Mouse (Mus musculus): ENCODE results near the gene Pla2r1. TPM values are rescaled to one million over a fixed set of nuclear protein-coding genes. Genes with fewer than 3 reads are reported as not detected.

The Pla2r1 gene
- 0.25 TPM in 2 replicates for polyA plus RNA-seq (2015; fragmentation: Nextera tagmentation; extraction: Ambion mirVana)

DNA sequence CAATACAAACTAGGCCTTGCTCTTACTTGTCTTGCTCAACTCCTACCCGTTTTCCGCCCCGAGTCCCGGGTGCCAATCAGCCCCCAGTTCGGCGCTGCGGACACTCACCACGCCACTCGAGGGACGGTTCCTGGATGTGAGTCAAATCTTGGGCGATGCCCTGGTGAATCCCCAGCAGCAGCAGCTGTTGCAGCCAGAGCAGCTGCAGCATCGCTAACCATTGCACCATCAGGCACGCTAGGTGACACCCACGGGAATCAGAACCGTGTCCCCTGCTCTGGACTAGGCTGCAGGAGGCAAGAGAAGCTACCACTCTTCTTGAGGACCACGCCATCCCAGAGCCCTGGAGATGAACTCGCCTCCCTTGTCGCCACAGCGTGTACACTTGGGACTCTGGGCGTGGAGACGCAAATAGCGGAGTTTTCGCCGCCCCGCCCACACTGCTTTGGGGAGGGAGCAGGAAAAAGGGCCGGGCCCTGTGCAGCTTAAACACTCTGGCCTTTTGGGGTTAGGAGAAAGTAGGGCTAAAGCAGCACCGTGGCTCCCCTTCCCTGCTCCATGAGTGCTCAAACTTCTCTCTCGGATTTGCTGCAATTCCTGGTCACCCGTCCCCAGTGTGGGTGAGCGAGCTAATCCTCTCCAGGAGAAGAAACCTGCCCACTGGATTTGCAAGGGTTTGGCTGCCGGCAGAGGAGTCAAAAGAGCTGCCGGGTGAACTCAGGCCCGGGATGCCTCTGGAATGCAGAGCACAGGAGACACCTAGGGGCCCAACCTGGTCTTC is at the start of gene Pla2r1:
Gene Pla2r1 (minus strand): TSS at position 407 of the 781 bp plus-strand sequence.
- Histone ChIP-seq H3K9ac (replicated peaks; ENCODE audit: low read depth, low read length) (peak within 1 kb of the TSS; percentile 25; the same call in 1 of the 2 replicates), H3K4me2 (ENCODE audit: low read length) (peak within 1 kb of the TSS; percentile 62), H3K27ac (ENCODE audit: low read length) (no peak within 1 kb of the TSS), H3K4me3 (replicated peaks; ENCODE audit: low read length) (peak within 1 kb of the TSS; percentile 34), H3K4me1 (replicated peaks; ENCODE audit: control insufficient read depth, insufficient read depth, low read length) (peaks cover 13% of the 10 kb centered on the region), H3K9me3 (ENCODE audit: control insufficient read depth, low read length) (no peaks in the 10 kb centered on the region), H3K36me3 (ENCODE audit: control insufficient read depth, insufficient read depth) (no peaks in the 10 kb centered on the region), H3K27me3 (replicated peaks; ENCODE audit: control insufficient read depth, insufficient read depth, low read length) (peaks cover 11% of the 10 kb centered on the region)
- WGBS: 3% methylated on average over 33 of the region's 33 CpGs
- peak; percentile 43 for ATAC-seq

DNA sequence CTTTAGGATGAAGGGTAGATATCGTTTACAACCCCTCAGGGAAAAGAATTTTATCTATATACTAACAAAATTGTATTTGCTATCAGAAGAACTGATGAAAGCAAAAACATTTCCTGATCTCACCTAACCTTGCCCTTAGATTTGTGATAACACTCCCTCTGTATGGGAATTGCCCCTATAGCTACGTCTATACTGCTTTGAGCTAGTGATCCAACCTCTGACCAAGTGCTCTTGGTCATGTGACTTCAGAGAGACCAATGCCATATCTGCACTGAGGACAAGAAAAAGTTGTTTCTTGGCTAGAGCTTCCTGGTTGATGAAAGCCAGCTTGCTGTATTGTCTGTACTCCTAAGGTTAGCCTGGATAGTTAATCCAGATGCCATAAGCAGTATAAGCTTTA is 48.2 kb upstream of the Pla2r1 start:
- 92% methylated on average over 2 of the region's 2 CpGs for WGBS
- Histone ChIP-seq H3K9ac (replicated peaks; ENCODE audit: low read depth, low read length) (no peak overlapping the region), H3K27ac (ENCODE audit: low read length) (no peak overlapping the region), H3K9me3 (ENCODE audit: control insufficient read depth, low read length) (no peaks in the 10 kb centered on the region), H3K4me3 (replicated peaks; ENCODE audit: low read length) (no peak overlapping the region), H3K36me3 (ENCODE audit: control insufficient read depth, insufficient read depth) (no peaks in the 10 kb centered on the region), H3K4me2 (ENCODE audit: low read length) (no peak overlapping the region), H3K27me3 (replicated peaks; ENCODE audit: control insufficient read depth, insufficient read depth, low read length) (no peaks in the 10 kb centered on the region), H3K4me1 (replicated peaks; ENCODE audit: control insufficient read depth, insufficient read depth, low read length) (no peaks in the 10 kb centered on the region)
- no peak for ATAC-seq

DNA sequence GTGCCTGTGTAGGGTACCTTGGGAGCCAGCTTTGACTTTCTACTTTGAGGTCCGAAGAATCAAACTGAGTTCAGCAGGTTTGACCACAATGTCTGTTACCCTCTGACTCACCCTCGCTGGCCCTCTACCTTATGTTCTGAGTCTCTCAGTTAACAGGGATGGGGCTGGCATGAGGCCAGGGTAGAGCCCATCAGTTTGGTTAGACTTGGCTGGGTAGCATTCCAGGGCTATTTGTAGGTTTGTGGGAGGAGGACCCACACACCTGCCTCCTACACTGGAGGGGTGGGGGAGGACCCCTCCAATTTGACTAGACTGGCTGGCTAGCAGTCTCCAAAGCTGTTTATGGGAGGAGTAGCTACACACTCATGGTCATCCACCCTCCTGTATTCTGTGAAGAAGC is 47.8 kb upstream of the Pla2r1 start:
- no peak for ATAC-seq
- Histone ChIP-seq H3K4me1 (replicated peaks; ENCODE audit: control insufficient read depth, insufficient read depth, low read length) (no peaks in the 10 kb centered on the region), H3K27me3 (replicated peaks; ENCODE audit: control insufficient read depth, insufficient read depth, low read length) (no peaks in the 10 kb centered on the region), H3K4me2 (ENCODE audit: low read length) (no peak overlapping the region), H3K9ac (replicated peaks; ENCODE audit: low read depth, low read length) (no peak overlapping the region), H3K9me3 (ENCODE audit: control insufficient read depth, low read length) (no peaks in the 10 kb centered on the region), H3K36me3 (ENCODE audit: control insufficient read depth, insufficient read depth) (no peaks in the 10 kb centered on the region), H3K4me3 (replicated peaks; ENCODE audit: low read length) (no peak overlapping the region), H3K27ac (ENCODE audit: low read length) (no peak overlapping the region)
- 96% methylated on average over 2 of the region's 2 CpGs for WGBS

DNA sequence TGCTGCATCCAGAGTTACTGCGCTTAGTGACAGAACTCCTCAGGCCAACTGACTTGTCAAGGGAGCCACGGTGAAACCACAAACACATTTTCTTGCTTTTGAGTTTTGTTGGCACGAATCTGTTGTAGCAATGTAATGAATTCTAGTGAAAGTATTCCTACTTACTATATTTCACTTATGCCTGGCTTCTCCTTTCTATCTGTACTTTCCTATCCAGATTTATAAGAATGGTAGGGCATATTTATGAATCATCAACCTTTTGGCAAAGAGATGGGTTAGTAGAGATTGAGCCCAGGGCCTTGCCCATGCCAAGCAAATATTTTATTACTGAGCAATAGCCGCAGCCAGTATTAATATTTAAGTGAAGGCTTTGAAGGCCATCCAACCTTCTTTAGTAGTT is 30.3 kb upstream of the Pla2r1 start:
- no peaks in the 10 kb centered on the region for H3K27me3 ChIP-seq (replicated peaks; ENCODE audit: control insufficient read depth, insufficient read depth, low read length)
- WGBS: 88% methylated on average over 4 of the region's 4 CpGs
- no peak overlapping the region for H3K27ac ChIP-seq (ENCODE audit: low read length)
- H3K4me2 ChIP-seq (ENCODE audit: low read length): no peak overlapping the region
- H3K36me3 ChIP-seq (ENCODE audit: control insufficient read depth, insufficient read depth): no peaks in the 10 kb centered on the region
- H3K9me3 ChIP-seq (ENCODE audit: control insufficient read depth, low read length): no peaks in the 10 kb centered on the region
- no peaks in the 10 kb centered on the region for H3K4me1 ChIP-seq (replicated peaks; ENCODE audit: control insufficient read depth, insufficient read depth, low read length)
- ATAC-seq: no peak
- H3K9ac ChIP-seq (replicated peaks; ENCODE audit: low read depth, low read length): no peak overlapping the region
- H3K4me3 ChIP-seq (replicated peaks; ENCODE audit: low read length): no peak overlapping the region

DNA sequence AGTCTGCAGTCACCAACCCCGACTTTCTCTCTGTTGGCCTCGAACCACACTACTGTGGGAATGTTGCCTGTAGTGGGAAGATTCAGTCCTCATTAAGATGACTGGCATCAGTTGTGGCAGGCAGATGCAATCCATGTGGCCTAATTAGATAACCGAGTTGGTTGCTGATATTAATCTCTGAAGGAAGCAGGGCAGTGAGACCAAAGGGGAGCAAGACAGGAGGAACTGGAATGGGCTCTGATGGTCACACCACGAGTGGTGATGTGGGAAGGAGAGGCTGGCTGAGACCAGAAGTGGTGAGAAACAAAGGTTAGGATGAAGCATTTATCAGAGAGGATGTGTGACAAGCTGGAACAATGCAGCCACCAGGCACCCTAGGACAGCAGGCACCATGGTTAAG is 1.5 kb upstream of the Pla2r1 start:
- no peak overlapping the region for H3K9ac ChIP-seq (replicated peaks; ENCODE audit: low read depth, low read length)
- no peaks in the 10 kb centered on the region for H3K36me3 ChIP-seq (ENCODE audit: control insufficient read depth, insufficient read depth)
- no peak for ATAC-seq
- H3K4me2 ChIP-seq (ENCODE audit: low read length): no peak overlapping the region
- WGBS: 59% methylated on average over 4 of the region's 4 CpGs
- no peaks in the 10 kb centered on the region for H3K9me3 ChIP-seq (ENCODE audit: control insufficient read depth, low read length)
- H3K4me1 ChIP-seq (replicated peaks; ENCODE audit: control insufficient read depth, insufficient read depth, low read length): peaks cover 13% of the 10 kb centered on the region
- no peak overlapping the region for H3K27ac ChIP-seq (ENCODE audit: low read length)
- peaks cover 11% of the 10 kb centered on the region for H3K27me3 ChIP-seq (replicated peaks; ENCODE audit: control insufficient read depth, insufficient read depth, low read length)
- no peak overlapping the region for H3K4me3 ChIP-seq (replicated peaks; ENCODE audit: low read length)

DNA sequence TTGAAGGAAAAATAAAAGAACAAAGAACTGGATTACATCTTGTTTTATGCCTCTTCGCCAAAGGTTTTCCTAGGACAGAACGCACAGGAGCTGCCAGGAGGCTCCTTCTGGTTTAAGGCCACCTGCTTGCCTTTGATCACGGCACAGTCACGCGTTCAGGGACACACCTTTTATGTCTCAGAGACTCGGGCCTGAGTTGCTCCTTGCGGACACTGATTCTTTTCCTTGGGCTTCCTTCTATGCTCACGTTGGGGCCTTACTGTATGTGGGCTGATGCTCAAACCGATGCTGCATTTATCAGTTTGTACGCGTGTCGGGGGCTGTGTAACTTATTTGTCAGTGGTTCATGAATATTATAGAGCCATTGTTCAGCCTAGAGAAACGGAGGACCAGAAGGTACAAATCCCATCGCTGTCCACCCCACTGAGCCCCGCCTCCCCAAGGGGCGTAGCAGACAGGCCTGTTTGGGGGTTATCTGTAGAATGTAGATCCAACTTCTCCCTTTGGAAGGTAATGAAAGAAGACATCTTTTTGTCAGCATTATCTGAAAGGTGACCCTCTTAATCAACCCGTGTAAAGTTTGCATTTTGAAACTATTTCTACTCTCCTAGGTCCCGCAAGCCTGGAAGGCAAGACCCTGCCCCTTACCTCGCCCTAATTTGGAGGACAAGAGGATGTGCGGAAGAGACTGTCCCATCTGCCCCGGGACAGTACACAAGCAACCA is 769 bp downstream of the Pla2r1 start:
- peak overlapping the region; percentile 25; the same call in 1 of the 2 replicates for H3K9ac ChIP-seq (replicated peaks; ENCODE audit: low read depth, low read length)

DNA sequence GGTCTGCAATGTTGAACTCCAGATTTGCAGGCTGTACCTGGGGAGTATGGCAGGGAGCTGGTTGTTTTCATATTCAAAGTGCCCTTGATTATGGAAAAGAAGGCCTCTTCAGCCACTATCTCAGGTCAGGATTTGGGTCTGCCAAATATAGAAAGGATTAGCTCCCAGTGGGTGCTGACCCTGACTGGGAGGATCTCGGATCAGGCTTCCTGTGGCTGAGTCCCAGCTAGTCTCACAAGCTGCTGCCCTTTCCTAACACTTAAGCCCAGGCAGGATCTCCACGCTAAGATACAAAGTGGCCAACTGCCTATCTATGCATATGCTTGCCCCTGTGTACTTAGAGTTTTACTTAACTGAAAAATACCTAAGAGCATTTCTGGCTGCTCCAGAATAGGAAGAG is 1.4 kb downstream of the Pla2r1 start:
- Histone ChIP-seq H3K36me3 (ENCODE audit: control insufficient read depth, insufficient read depth) (no peaks in the 10 kb centered on the region), H3K4me1 (replicated peaks; ENCODE audit: control insufficient read depth, insufficient read depth, low read length) (peaks cover 13% of the 10 kb centered on the region), H3K4me2 (ENCODE audit: low read length) (no peak overlapping the region), H3K4me3 (replicated peaks; ENCODE audit: low read length) (no peak overlapping the region), H3K27ac (ENCODE audit: low read length) (no peak overlapping the region), H3K27me3 (replicated peaks; ENCODE audit: control insufficient read depth, insufficient read depth, low read length) (peaks cover 11% of the 10 kb centered on the region), H3K9ac (replicated peaks; ENCODE audit: low read depth, low read length) (no peak overlapping the region), H3K9me3 (ENCODE audit: control insufficient read depth, low read length) (no peaks in the 10 kb centered on the region)
- 29% methylated on average over 2 of the region's 2 CpGs for WGBS
- ATAC-seq: no peak

More for the DNA sequence above, 769 bp downstream of the Pla2r1 start:
- H3K36me3 ChIP-seq (ENCODE audit: control insufficient read depth, insufficient read depth): no peaks in the 10 kb centered on the region
- ATAC-seq: no peak
- H3K4me1 ChIP-seq (replicated peaks; ENCODE audit: control insufficient read depth, insufficient read depth, low read length): peaks cover 13% of the 10 kb centered on the region
- H3K4me2 ChIP-seq (ENCODE audit: low read length): peak overlapping the region; percentile 62
- H3K27me3 ChIP-seq (replicated peaks; ENCODE audit: control insufficient read depth, insufficient read depth, low read length): peaks cover 11% of the 10 kb centered on the region
- 24% methylated on average over 21 of the region's 21 CpGs for WGBS
- H3K9me3 ChIP-seq (ENCODE audit: control insufficient read depth, low read length): no peaks in the 10 kb centered on the region
- no peak overlapping the region for H3K27ac ChIP-seq (ENCODE audit: low read length)
- peak overlapping the region; percentile 34 for H3K4me3 ChIP-seq (replicated peaks; ENCODE audit: low read length)

DNA sequence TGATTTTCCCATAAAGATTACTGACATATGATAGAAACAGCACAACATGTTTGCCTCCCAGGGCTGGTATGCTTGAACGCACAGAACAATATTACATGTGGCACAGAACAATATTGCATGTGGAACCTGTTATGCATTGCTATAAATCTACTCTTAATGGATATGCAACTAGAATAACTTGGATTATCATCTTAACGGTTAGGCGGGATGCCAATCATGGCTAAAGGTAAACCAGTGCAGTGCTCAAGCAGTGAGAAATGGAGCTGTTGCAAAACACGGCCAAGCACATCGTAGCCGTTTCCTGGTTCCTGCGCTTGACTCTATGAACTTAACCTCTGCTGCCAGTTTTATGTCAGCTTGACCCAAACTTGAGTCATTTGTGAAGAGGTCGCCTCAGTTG is 2.6 kb downstream of the Pla2r1 start:
- H3K27me3 ChIP-seq (replicated peaks; ENCODE audit: control insufficient read depth, insufficient read depth, low read length): peaks cover 11% of the 10 kb centered on the region
- no peak overlapping the region for H3K4me3 ChIP-seq (replicated peaks; ENCODE audit: low read length)
- no peaks in the 10 kb centered on the region for H3K36me3 ChIP-seq (ENCODE audit: control insufficient read depth, insufficient read depth)
- no peak overlapping the region for H3K27ac ChIP-seq (ENCODE audit: low read length)
- 95% methylated on average over 8 of the region's 8 CpGs for WGBS
- no peak overlapping the region for H3K9ac ChIP-seq (replicated peaks; ENCODE audit: low read depth, low read length)
- peaks cover 13% of the 10 kb centered on the region for H3K4me1 ChIP-seq (replicated peaks; ENCODE audit: control insufficient read depth, insufficient read depth, low read length)
- H3K9me3 ChIP-seq (ENCODE audit: control insufficient read depth, low read length): no peaks in the 10 kb centered on the region
- ATAC-seq: no peak
- no peak overlapping the region for H3K4me2 ChIP-seq (ENCODE audit: low read length)

DNA sequence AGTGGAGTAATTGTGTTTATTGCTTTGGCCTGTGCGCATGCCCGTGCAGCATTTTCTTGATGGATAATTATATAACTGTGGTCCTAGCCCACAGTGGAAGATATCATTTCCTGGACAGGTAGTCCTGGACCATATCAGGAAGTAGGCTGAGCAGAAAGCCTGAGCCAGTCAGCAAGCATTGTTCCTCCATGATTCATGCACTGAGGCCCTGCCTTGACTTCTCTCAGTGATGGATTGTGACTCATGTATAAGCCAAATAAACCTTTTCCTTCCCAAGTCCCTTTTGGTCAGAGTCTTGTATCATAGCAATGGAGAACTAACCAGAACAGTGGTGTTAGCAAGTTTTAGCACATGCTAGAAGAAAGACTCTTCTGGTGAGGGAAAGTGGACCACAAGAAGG is 3.3 kb downstream of the Pla2r1 start:
- 100% methylated on average over 2 of the region's 2 CpGs for WGBS
- Histone ChIP-seq H3K4me1 (replicated peaks; ENCODE audit: control insufficient read depth, insufficient read depth, low read length) (peaks cover 13% of the 10 kb centered on the region), H3K4me3 (replicated peaks; ENCODE audit: low read length) (no peak overlapping the region), H3K36me3 (ENCODE audit: control insufficient read depth, insufficient read depth) (no peaks in the 10 kb centered on the region), H3K9ac (replicated peaks; ENCODE audit: low read depth, low read length) (no peak overlapping the region), H3K4me2 (ENCODE audit: low read length) (no peak overlapping the region), H3K27me3 (replicated peaks; ENCODE audit: control insufficient read depth, insufficient read depth, low read length) (peaks cover 11% of the 10 kb centered on the region), H3K27ac (ENCODE audit: low read length) (no peak overlapping the region), H3K9me3 (ENCODE audit: control insufficient read depth, low read length) (no peaks in the 10 kb centered on the region)
- ATAC-seq: no peak

Data from forebrain, embryonic 16.5 days (tissue).